Mouse (Mus musculus): ENCODE data around the gene Eif2ak3.

DNA sequence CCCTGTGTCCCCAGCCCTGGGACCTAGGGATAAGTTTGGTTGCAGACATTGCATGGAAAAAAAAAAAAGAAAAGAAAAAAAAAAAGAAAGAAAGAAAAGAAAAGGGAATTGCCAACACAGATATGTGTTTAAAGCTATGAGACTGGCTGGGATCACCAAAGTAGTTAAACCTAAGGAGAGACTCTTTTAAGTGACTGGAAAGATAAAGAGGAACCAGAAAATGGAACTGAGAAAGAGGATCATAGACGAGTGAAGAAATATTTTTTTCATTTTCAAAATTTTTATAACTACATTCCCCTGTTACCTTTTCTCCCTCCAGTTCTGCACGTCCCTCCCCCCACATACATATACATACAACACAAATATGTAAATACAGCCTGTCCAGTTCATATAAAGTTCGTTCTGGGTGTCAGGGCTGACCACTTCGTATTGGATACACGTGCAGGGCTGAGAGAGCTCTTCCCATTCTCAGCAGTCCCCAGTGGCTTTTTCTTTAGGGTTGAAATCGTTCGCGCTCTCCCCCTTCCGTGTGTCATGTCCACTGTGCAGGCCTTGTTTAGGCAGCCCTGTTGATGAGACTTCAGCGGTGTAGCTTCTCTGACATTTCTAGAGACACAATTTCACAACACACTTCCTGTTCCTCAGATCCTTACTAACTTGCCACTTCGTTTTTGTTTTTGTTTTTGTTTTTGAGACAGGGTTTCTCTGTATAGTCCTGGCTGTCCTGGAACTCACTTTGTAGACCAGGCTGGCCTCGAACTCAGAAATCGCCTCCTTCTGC, 11.4 kb downstream of the Eif2ak3 start:
- TF ChIP-seq POLR2A (IDR thresholded peaks at IDR 0.05; ENCODE audit: borderline replicate concordance, extremely low read depth, insufficient read depth, insufficient read length, poor library complexity, severe bottlenecking) (no peak), CTCF (IDR thresholded peaks at IDR 0.05; ENCODE audit: borderline replicate concordance, extremely low read depth, insufficient read depth, insufficient read length) (no peak)

Data from brain, embryonic 14.5 days (tissue).